Mouse (Mus musculus) kidney, postnatal 4 days (tissue): ENCODE results near the gene 4931423N10Rik.
A peak's percentile ranks its signal among the peaks of the same experiment; 100 is the strongest.

Experiments
- DNase-seq, 2 experiments: peaks; one replicate each; pipeline ENCODE4 v3.0.0; 2021; ENCODE audit warnings: mixed read lengths in 2 of 2

Gene 4931423N10Rik

DNA sequence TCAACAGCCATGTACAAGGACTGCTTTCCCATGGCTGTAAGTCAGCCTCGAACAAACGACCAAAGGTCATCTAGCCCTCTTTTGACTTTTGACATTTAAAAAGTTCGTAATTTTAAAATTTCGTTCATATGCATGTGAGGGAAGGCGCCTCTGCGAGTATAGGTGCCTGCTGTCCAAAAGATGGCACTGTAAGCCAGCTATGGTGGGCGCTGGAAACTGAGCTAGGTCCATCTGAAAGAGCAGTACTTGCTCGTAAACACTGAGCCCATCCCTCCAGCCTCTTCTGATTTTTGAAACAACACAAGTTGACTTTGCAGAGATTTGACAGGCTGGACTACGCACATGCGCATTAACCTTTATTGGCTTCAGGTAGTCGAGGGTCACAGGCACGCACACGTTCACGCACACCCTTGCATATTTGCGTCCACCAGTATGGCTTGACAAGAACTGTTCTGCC is at the start of gene 4931423N10Rik:
TSS of gene 4931423N10Rik (plus strand) at position 407 of the 457 bp plus-strand sequence.
- DNase-seq, result peak in 1 of 2 experiments; percentile 5

DNA sequence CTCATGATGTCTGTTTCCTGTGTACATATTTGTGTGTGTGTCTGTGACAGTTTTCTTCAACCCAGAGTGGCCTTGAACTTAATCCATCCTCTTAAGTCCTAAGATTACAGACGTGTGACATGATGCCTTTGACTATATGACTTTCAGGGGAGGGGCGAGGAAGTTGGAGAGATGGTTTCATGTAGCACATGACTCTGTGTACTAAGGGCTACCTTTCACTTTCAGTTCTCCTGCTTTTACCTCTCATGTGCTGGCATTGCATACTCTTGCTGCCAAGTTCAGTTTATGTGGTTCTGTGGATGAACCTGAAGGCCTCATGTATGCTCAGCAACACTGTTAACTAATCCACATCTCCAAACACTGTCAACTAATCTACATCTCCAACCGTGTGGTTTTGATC is 35.0 kb upstream of the 4931423N10Rik start:
- no peak for DNase-seq

DNA sequence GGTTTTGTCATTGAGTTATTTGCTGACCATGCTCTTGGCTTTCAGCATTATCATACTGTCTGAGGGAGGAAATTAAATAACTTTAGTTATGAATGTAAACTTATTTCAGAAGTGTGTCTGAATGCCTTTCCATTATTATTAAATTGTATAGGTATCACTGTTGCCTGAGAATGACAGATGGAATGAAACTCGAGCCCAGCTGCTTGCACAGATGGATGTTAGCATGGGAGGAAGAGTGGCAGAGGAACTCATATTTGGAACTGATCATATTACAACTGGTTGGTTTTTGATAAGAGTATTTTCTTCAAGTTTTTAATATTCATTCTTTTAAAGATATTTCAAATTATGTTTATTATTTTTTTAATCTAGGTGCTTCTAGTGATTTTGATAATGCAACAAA is 12.9 kb upstream of the 4931423N10Rik start:
- DNase-seq, result no peak

DNA sequence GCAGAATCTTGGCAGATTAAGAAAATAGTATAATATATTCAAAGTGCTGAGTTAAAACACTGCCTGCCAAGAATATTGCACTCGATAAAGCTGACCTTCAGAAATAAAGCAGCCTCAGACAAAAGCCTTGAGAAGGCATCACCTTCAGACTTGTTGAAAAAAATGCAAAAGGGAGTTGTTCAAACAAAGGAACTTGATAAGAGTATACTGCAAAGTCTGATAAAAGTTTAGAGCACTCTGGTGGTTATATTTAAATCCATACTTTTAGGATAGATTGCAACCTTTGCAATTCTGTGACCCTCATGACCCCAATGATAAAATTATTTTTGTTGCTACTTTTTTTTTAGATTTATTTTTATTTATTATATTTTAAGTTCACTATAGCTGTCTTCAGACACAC is 6.2 kb upstream of the 4931423N10Rik start:
- DNase-seq, result no peak

GRCm38 (mm10) chr2:23202900-23203670 is 4.2 kb upstream of the 4931423N10Rik start:
- peak; percentile 4 to 8 for DNase-seq

DNA sequence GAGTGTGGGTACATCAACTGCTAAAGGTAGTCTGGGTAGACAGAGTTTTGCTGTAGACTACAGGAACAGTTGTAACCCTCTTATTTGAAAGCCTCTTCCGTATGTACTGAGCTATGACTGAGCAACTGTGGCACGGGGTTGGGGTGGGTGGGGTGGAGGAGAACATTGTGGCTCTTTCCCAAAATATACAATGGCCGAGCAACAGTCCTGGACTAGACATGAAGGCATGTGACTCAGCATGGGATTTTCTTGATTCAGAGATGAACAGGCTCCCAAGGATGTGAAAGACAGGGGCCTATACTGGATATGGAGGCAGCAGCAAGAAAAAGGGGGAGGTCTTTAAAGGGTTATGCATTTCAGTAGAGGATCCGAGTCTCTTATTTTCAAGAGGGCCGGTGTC is 6.4 kb downstream of the 4931423N10Rik start:
- no peak for DNase-seq

DNA sequence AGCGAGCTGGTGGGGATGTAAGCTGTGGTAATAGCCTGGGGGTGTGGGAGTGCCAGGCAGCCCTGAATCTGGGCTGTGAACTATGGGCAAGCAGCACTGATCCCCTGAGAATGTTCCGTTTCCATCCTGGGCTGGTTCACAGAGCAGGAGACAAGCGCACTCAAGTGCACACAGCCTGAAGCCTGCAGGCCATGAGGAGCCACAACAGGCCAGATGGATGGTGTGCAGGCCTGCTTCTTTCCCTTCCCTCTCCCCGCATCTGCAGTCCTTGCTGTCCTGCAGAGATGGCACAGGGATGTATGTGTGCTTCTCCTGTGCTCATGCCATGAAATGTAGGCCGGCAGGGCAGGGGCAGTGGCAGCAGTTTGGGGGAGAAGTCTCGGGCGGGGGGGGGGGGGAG is 17.9 kb downstream of the 4931423N10Rik start:
- DNase-seq, result no peak

GRCm38 (mm10) chr2:23228463-23228862 is 21.2 kb downstream of the 4931423N10Rik start:
- DNase-seq, result no peak

- DNase-seq, result peak; percentile 20 to 30
Observed at GRCm38 (mm10) chr2:23234065-23234773, 26.9 kb downstream of the 4931423N10Rik start.

- DNase-seq, result peak; percentile 72 to 77
Observed at GRCm38 (mm10) chr2:23290991-23291390, 83.7 kb downstream of the 4931423N10Rik start.

GRCm38 (mm10) chr2:23314869-23315268 is 107.6 kb downstream of the 4931423N10Rik start:
- DNase-seq, result no peak
